Mouse (Mus musculus) embryonic facial prominence, embryonic 11.5 days (tissue): ENCODE measurements at regions not wholly inside any gene's neighbourhood (a gene's known extent, or its start where the extent isn't known, plus 50 kb on each side); places are given as distances from the start of the nearest gene placed in this dataset.

Experiments used
- ATAC-seq: fragments of 200-750 bp; cut with Nextera tagmentation; replicated peaks from 2 replicates; pipeline ENCODE4 v1.8.0; 2017; ENCODE audit warnings: low read depth; ENCODE audit not compliant: insufficient number of reproducible peaks, low FRiP score, low TSS enrichment
- DNase-seq: peaks from one replicate; pipeline ENCODE4 v3.0.0-alpha.2; 2015; ENCODE audit warnings: low spot score
- H3K27ac ChIP-seq: fragments of 300-500 bp; sonication (generic); replicated peaks from 2 replicates; pipeline ENCODE4 v1.5.1; 2014; ENCODE audit warnings: mild to moderate bottlenecking, low read depth, low read length, control low read depth
- H3K27me3 ChIP-seq: fragments of 300-500 bp; sonication (generic); 2 replicates; pipeline ENCODE4 v1.6.1; 2014; ENCODE audit warnings: mild to moderate bottlenecking, low read length, moderate library complexity, mixed read lengths; ENCODE audit not compliant: control insufficient read depth, insufficient read depth
- H3K36me3 ChIP-seq: fragments of 300-500 bp; sonication (generic); replicated peaks from 2 replicates; pipeline ENCODE4 v1.6.1; 2014; ENCODE audit warnings: low read depth, mild to moderate bottlenecking, low read length, moderate library complexity, mixed read lengths; ENCODE audit not compliant: control insufficient read depth, insufficient read depth
- H3K4me1 ChIP-seq: fragments of 300-500 bp; sonication (generic); 2 replicates; pipeline ENCODE4 v1.6.1; 2014; ENCODE audit warnings: low read length, mixed read lengths; ENCODE audit not compliant: control insufficient read depth, insufficient read depth
- H3K4me2 ChIP-seq: fragments of 300-500 bp; sonication (generic); 2 replicates; pipeline ENCODE4 v1.6.1; 2014; ENCODE audit warnings: low read depth, mild to moderate bottlenecking, control low read depth, low read length, moderate library complexity
- H3K4me3 ChIP-seq: fragments of 300-500 bp; sonication (generic); 2 replicates; pipeline ENCODE4 v1.5.1; 2014; ENCODE audit warnings: low read depth, low read length, control low read depth
- H3K9ac ChIP-seq: fragments of 300-500 bp; sonication (generic); replicated peaks from 2 replicates; pipeline ENCODE4 v1.6.1; 2014; ENCODE audit warnings: mild to moderate bottlenecking, control low read depth, low read length
- H3K9me3 ChIP-seq: fragments of 300-500 bp; sonication (generic); replicated peaks from 2 replicates; pipeline ENCODE4 v1.6.1; 2016; ENCODE audit warnings: mild to moderate bottlenecking, low read length, inconsistent platforms, mixed read lengths; ENCODE audit not compliant: control insufficient read depth
- WGBS: fragments of 180-500 bp; shearing (Covaris S2); extraction: QIAGEN DNeasy Blood & Tissue Kit; methylation state at CpG from one replicate; pipeline ENCODE4 v1.1.7; 2014; 5-methylcytosine and 5-hydroxymethylcytosine counted together

DNA sequence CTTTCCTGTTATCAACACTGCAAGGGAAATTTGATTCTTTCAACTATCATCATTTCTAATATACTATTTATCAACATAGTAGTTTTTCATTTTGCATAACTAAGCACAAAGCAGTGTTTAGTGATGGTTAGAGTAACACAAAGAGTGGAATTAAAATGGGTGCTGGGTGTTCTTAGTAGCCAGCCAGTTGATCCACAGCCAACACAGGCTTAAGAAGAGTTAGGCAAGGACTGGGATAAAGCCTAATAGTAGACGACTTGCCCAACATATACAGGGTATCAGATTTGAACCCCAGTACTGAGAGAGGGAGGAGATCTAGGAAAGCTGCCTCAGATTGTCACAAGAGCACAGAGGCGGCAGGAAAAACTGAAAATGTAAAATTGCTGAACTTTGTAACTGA, 160.2 kb upstream of the Gm765 start:
- Histone ChIP-seq H3K27ac (no peak overlapping the region), H3K9ac (no peak overlapping the region), H3K36me3 (no peaks in the 10 kb centered on the region), H3K4me2 (no peak overlapping the region), H3K9me3 (no peaks in the 10 kb centered on the region), H3K27me3 (no peaks in the 10 kb centered on the region), H3K4me3 (no peak overlapping the region), H3K4me1 (no peaks in the 10 kb centered on the region)
- 85% methylated on average over 2 of the region's 2 CpGs for WGBS
- ATAC-seq (no peak), DNase-seq (no peak)

DNA sequence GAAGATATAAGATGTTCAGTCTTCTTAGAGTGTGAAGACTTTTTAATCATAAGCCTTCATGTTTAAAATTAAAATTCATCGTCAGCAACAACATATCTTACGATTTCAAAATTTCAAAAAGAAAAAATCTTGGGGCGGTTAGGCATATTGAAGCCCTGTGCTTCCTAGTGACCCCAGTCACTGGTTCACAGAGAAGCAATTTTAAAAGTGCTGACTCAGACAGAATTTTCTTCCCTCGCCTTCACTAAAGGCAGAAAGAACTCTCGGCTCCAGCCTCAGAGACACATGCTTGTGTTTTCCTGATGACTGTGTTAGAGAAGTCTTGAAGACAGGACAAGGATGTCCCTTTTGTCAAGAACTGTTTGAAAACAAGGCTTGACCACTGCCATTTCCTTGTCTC, 157.2 kb upstream of the Gm765 start:
- WGBS: 66% methylated on average over 5 of the region's 5 CpGs
- ATAC-seq: no peak
- H3K27ac ChIP-seq: no peak overlapping the region

DNA sequence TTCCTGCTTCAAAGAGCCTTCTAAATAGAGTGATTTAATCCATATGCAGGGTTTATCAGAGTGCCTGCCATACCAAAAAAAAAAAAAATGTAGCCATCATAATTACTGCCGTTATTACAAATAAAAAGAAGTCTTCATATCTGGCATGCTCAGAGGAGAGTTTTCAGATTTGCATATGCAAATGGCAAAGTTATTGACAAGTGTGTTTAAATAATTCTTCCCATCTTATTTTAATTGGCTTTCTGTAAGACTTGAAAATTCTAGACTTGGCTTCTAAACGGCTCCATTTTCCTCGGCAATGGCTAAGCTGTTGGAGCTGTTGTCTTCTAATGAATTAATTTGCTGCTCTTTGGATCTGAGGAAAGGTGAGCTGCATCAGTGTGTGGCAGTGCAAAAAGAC, 144.1 kb upstream of the Gm765 start:
- H3K27me3 ChIP-seq: no peaks in the 10 kb centered on the region
- no peak for ATAC-seq

More for the DNA sequence above, 157.2 kb upstream of the Gm765 start:
- Histone ChIP-seq H3K4me2 (no peak overlapping the region), H3K27me3 (no peaks in the 10 kb centered on the region), H3K4me3 (no peak overlapping the region), H3K9ac (no peak overlapping the region), H3K4me1 (no peaks in the 10 kb centered on the region), H3K36me3 (no peaks in the 10 kb centered on the region), H3K9me3 (no peaks in the 10 kb centered on the region)
- DNase-seq: no peak

DNA sequence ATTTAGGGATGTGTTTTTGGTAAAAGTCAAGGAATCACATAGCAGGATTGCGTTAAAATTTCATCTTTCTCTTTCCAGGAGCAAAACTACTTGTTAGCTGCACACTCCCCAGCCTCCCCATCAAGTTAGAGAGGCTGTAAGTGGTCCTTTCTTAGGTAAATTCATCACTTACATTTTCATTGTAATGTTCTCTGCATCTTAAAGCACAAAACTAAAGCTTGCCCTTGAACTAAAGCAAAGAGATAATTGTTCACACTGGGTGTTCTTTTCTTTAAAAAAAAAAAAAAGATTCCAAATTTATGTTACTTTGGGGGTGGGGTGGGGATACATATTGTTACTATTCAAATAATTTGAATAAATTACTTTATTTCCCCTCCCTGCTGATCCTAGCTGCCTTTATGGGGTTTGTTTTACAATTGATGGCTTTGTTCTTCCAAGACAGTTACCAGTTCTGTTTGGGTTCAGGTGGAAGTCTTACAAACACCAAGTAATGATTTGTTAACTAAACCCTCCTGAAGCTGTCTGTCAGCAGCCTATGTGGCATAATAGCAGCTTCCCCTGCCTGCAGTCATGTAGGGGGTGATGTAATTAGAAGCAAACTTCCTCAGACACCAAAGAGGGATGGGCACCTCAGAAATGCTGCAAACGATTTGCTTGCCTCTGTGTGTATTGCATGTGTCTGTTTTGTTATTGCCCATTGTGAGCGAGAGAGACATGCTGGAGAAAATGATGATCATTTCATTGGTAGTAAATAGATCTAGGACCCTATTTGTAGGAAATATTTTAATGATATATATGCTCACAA, 141.0 kb upstream of the Gm765 start:
- Histone ChIP-seq H3K4me2 (no peak overlapping the region), H3K36me3 (no peaks in the 10 kb centered on the region)
- no peak for ATAC-seq

More for the DNA sequence above, 144.1 kb upstream of the Gm765 start:
- Histone ChIP-seq H3K4me2 (no peak overlapping the region), H3K4me1 (no peaks in the 10 kb centered on the region), H3K9me3 (no peaks in the 10 kb centered on the region), H3K9ac (no peak overlapping the region), H3K4me3 (no peak overlapping the region), H3K27ac (no peak overlapping the region), H3K36me3 (no peaks in the 10 kb centered on the region)
- DNase-seq: peak; percentile 36
- WGBS: 68% methylated on average over 3 of the region's 3 CpGs

DNA sequence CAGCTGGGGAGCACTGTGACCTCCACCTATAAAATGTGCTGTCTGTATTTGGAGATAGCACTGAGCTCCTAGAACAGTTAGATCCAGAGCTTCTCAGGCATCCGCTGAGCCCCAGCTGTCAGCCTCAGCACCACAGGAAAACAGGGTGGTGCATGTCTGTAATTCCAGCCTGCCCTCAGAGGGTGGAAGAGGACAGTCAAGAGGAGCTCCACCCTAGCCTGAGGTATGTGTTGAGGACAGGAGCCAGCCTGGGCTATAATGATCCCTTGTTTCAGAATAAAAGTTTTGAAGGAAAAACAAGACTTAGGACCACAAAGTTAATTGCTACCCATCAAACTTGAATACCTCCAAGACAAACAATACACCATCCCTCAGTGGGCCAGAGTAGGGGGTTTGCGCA, 139.8 kb upstream of the Gm765 start:
- DNase-seq (no peak), ATAC-seq (no peak)
- Histone ChIP-seq H3K4me1 (no peaks in the 10 kb centered on the region), H3K4me2 (no peak overlapping the region), H3K27me3 (no peaks in the 10 kb centered on the region), H3K27ac (no peak overlapping the region), H3K36me3 (no peaks in the 10 kb centered on the region), H3K9me3 (no peaks in the 10 kb centered on the region), H3K9ac (no peak overlapping the region), H3K4me3 (no peak overlapping the region)
- 81% methylated on average over 2 of the region's 2 CpGs for WGBS

More for the DNA sequence above, 141.0 kb upstream of the Gm765 start:
- 38% methylated on average over 3 of the region's 3 CpGs for WGBS
- H3K4me1 ChIP-seq: no peaks in the 10 kb centered on the region
- H3K9me3 ChIP-seq: no peaks in the 10 kb centered on the region
- DNase-seq: no peak
- no peaks in the 10 kb centered on the region for H3K27me3 ChIP-seq
- H3K9ac ChIP-seq: no peak overlapping the region
- no peak overlapping the region for H3K27ac ChIP-seq
- H3K4me3 ChIP-seq: no peak overlapping the region

DNA sequence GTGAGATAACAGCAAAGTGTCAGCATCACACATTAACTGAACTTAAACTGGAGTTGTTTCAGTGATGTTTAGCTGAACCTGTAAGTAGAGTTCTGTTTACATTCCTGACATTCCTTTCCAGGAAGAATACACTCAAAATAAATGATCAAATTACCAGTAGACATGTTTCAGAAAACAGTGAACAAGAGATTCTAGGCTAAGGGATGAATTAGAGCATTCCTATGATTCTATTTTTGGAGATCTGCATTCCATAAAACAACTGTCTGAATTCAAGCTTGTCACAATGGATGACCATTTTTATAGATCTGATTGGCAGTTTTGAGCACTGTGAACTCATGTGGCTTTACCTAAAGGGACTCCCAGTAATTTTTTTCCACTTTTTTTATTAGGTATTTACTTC, 125.0 kb upstream of the Gm765 start:
- H3K9ac ChIP-seq: no peak overlapping the region
- H3K4me2 ChIP-seq: no peak overlapping the region
- no peaks in the 10 kb centered on the region for H3K27me3 ChIP-seq
- ATAC-seq: no peak
- no peaks in the 10 kb centered on the region for H3K9me3 ChIP-seq
- no peaks in the 10 kb centered on the region for H3K4me1 ChIP-seq
- H3K27ac ChIP-seq: no peak overlapping the region
- DNase-seq: no peak
- H3K4me3 ChIP-seq: no peak overlapping the region
- no peaks in the 10 kb centered on the region for H3K36me3 ChIP-seq

DNA sequence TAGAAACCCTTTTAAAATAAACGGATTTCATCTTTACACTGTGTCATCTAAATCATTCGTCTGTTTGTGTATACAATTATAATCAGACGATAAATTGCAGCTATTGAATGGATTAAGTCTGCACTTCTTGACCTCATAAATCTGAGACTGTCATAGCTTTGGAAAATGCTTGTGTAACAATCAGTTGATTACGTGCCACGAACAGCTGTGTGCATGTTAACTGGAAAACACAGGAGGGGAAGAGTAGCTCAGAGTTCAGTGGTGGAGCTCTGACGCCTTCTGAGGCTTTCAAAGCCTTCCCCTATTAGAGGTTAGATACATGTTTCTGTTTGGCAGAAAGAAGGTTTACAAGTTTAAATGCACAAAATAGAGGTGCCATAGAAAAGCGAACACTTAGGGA, 109.7 kb upstream of the Gm765 start:
- ATAC-seq: no peak
- no peak for DNase-seq
- H3K36me3 ChIP-seq: no peaks in the 10 kb centered on the region
- H3K9me3 ChIP-seq: no peaks in the 10 kb centered on the region
- H3K4me1 ChIP-seq: no peaks in the 10 kb centered on the region
- no peak overlapping the region for H3K9ac ChIP-seq
- no peaks in the 10 kb centered on the region for H3K27me3 ChIP-seq
- H3K4me2 ChIP-seq: no peak overlapping the region
- WGBS: 71% methylated on average over 7 of the region's 7 CpGs
- H3K4me3 ChIP-seq: no peak overlapping the region
- no peak overlapping the region for H3K27ac ChIP-seq

DNA sequence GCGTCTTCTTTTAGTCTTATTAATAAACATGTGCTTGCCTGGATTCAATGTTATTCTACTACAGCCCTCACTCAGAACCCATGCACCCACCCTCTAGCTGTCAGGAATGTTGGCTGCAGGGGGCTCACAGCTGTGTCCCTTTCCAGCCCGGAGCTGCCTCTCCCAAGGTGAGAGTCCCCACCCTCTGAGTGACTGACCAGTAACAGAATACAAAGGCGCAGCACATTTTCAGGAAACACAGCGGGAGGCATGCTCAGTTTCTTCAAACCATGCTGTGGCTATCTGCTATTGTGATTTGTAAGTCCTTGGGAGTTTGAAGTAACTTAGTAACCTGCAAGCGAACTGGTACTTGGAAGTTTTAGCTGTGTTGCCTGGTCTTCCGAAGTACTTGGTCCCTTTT, 93.1 kb upstream of the Gm765 start:
- Histone ChIP-seq H3K36me3 (no peaks in the 10 kb centered on the region), H3K9ac (no peak overlapping the region), H3K4me2 (no peak overlapping the region), H3K4me3 (no peak overlapping the region), H3K27ac (no peak overlapping the region), H3K27me3 (no peaks in the 10 kb centered on the region), H3K9me3 (no peaks in the 10 kb centered on the region), H3K4me1 (no peaks in the 10 kb centered on the region)
- WGBS: 23% methylated on average over 6 of the region's 6 CpGs
- ATAC-seq (no peak), DNase-seq (no peak)
